Mouse (Mus musculus): Measurements from ENCODE around the gene Gtf2a1l.

The Gtf2a1l gene

GRCm38 (mm10) chr17:88653375-88653769 lies 15.1 kb upstream of the Gtf2a1l start:
- no peak for DNase-seq (ENCODE audit: low spot score)

GRCm38 (mm10) chr17:88658510-88658909 lies 9.9 kb upstream of the Gtf2a1l start:
- no peak for DNase-seq (ENCODE audit: low spot score)

GRCm38 (mm10) chr17:88666076-88666475 lies 2.4 kb upstream of the Gtf2a1l start:
- DNase-seq (ENCODE audit: low spot score), result no peak

- no peak for DNase-seq (ENCODE audit: low spot score)
Measured at GRCm38 (mm10) chr17:88669921-88670320, 1.5 kb downstream of the Gtf2a1l start.

GRCm38 (mm10) chr17:88670800-88671199 lies 2.3 kb downstream of the Gtf2a1l start:
- no peak for DNase-seq (ENCODE audit: low spot score)

GRCm38 (mm10) chr17:88675310-88676309 lies 7.2 kb downstream of the Gtf2a1l start:
- no peak for DNase-seq (ENCODE audit: low spot score)

GRCm38 (mm10) chr17:88688226-88688625 lies 19.8 kb downstream of the Gtf2a1l start:
- DNase-seq (ENCODE audit: low spot score), result no peak

GRCm38 (mm10) chr17:88696656-88697333 lies 28.3 kb downstream of the Gtf2a1l start:
- DNase-seq (ENCODE audit: low spot score), result no peak

- DNase-seq (ENCODE audit: low spot score), result no peak
Measured at GRCm38 (mm10) chr17:88700901-88701300, 32.4 kb downstream of the Gtf2a1l start.

GRCm38 (mm10) chr17:88702345-88702744 lies 33.9 kb downstream of the Gtf2a1l start:
- no peak for DNase-seq (ENCODE audit: low spot score)

- DNase-seq (ENCODE audit: low spot score), result no peak
Measured at GRCm38 (mm10) chr17:88703112-88703511, 34.7 kb downstream of the Gtf2a1l start.

GRCm38 (mm10) chr17:88706231-88706649 lies 37.8 kb downstream of the Gtf2a1l start:
- no peak for DNase-seq (ENCODE audit: low spot score)

- DNase-seq (ENCODE audit: low spot score), result no peak
Measured at GRCm38 (mm10) chr17:88749646-88750045, 81.2 kb downstream of the Gtf2a1l start.

- peak; percentile 52 for DNase-seq (ENCODE audit: low spot score)
Measured at GRCm38 (mm10) chr17:88752827-88753471, 84.5 kb downstream of the Gtf2a1l start.

- DNase-seq (ENCODE audit: low spot score), result no peak
Measured at GRCm38 (mm10) chr17:88753472-88753857, 85.0 kb downstream of the Gtf2a1l start.

- no peak for DNase-seq (ENCODE audit: low spot score)
Measured at GRCm38 (mm10) chr17:88755776-88756175, 87.3 kb downstream of the Gtf2a1l start.

GRCm38 (mm10) chr17:88758003-88758437 lies 89.6 kb downstream of the Gtf2a1l start:
- peak; percentile 25 for DNase-seq (ENCODE audit: low spot score)

GRCm38 (mm10) chr17:88763396-88764135 lies 95.1 kb downstream of the Gtf2a1l start:
- DNase-seq (ENCODE audit: low spot score), result no peak

GRCm38 (mm10) chr17:88764136-88764485 lies 95.7 kb downstream of the Gtf2a1l start:
- peak; percentile 38 for DNase-seq (ENCODE audit: low spot score)
